Mouse (Mus musculus): ENCODE data around the gene Hlcs.

Hlcs gene

DNA sequence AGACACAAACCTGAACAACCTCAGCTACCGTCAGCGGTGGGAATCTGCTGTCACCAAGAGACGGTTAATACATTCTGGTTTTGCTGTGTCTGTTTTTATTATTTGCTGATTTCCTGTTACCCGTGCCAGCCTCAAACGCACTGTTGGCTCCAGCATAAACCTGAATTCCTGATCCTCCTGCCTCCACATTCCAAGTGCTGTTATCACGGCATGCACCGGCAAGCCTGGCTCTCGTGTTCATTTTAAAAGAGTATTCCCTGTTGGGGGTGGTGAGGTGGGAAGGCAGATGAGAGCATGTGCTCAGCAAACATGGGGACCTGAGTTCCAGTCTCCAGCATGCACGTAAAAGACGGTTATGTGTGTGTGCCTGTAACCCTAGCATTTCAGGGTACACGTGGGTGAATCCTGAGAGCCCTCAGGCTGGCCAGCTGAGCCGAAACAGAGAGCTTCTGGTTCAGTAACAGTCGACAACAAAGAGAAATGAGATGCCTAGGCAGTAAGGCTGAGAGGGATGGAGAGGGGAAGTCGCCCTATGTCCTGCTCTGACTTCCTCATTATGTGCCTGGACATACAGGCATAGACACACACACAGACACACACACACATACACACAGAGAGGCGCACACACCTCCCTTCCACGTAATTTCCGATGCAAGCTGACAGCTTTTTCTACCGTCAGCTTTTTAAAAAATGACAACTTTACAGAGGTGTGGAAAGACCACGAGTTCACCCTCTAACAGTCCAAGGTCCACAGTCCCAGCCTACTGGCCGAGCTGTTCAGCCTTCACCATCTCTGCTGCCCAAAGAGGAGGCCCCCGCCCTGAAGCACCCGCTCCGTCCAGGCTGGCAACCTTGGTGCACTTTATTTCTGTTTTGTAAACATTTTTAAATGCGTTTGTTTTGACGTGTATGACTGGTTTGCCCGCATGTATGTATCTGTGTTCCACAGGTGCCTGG is 107.6 kb downstream of the Hlcs start:
- no peak for DNase-seq (ENCODE audit: low read depth)

DNA sequence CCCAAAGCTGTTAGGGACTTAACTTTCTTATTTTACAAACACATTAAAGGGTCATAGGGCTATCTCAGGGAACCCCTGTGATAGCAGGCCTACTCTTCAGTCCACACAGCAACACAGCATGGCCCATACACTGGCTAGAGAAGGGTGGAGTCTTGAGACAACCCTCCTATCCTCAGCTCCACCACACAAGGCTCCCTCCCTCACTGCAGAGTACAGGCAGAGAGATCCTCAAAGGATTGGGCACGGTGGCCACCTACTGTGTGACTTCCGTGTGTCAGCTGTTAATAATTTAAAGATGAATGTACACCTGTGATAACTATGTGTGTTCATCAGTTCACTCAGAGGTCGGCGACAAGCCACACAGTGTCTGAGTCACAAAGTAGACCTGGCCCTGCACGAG is 112.0 kb downstream of the Hlcs start:
- DNase-seq (ENCODE audit: low read depth): no peak

DNA sequence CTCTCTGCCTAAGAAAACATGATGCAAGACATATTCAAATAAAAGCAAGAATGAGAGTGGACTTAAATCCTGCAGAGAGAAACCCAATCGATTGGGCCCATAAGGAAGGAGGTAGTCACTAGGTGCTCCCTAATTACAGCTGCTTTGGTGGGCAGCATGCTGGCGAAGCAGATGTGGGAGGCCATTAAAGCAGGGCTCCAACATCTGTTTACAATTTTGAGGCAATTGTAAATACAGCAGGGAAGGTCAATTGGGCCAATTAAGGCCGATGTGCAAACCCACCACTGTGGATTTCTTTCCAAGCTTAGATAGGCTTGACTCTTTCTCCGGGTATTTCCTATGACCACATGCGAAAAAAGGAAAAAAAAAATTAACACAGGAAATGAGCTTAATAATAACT is 117.5 kb downstream of the Hlcs start:
- no peak for DNase-seq (ENCODE audit: low read depth)

DNA sequence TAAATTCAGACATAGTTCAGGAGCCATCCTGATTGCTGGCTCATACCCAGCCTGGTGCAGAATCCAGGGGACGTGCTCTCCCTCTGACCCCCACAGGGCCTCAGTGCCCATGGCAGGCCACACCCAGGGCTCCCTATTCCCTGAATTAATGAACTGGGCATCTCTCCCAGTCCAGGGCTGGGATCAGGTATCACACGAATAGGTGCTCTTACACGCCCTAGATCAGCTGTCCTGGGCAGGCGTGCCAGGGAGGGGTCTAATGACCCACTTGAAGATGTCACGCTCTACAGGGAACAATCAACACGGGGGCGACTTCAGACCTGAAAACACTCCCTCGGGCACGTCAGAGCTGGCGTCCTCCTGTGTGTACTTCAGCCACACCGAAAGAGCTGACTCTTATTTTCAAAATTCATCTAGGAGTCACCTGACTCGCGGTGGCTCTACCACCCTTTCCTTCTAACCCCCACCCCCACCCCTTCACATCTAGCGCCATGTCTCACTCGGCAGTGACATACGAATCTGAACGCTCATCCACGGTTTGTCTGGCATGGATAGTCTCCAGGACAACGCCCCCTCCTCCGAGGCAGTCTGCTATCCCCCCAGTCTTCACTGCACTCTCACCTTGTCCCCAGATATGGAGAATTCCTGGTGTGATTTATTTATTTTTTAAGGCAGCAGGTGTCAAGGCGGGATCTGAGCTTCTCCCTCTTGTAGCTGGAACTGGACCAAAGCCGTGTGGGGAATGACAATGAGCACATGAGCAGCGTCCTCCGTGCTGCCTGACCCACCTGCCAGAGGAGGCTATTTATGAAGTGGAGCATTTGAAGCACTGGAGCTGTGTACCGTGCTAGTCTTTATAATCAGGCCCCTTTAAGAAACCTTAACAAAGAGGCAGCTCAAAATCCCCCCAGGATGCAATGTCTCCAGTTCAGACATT is 121.7 kb downstream of the Hlcs start:
- no peak for DNase-seq (ENCODE audit: low read depth)

DNA sequence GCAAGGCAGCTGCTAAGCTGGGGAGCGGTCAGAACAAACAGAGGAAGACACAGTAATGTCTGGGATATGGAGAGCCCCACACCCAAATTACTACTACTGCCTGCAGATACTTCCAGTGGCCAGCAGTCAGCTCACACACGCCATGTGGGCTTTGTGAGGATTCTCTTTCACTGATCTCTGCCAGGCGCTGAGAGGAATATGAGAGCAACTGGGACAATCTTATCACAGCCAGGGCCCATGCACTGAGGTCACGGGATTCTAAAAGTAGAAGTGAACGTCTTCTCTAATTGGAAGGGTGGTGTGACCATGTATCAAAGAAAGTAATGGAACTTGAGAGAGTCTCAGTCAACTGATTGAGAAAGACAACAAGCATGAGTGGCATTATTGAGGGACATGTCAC is 123.1 kb downstream of the Hlcs start:
- DNase-seq (ENCODE audit: low read depth): no peak

DNA sequence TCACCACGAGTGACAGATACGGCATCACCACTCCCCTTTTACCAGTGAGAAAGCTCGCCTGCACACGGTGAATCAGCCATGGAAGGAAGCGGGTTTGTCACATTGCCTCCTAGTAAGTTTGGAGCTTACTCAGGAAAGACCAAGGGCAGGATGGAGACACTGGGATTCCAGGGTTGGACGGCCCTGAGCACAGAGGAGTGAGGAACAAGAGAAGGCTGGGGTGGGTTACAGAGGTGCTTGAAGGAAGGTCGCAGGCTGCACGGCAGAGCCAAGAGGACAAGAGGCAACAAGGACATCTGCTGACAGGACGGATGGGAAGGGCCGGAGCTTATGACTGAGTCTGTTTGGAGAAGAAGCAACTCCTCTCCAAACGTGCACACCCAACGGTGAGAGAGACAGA is 126.8 kb downstream of the Hlcs start:
- no peak for DNase-seq (ENCODE audit: low read depth)

DNA sequence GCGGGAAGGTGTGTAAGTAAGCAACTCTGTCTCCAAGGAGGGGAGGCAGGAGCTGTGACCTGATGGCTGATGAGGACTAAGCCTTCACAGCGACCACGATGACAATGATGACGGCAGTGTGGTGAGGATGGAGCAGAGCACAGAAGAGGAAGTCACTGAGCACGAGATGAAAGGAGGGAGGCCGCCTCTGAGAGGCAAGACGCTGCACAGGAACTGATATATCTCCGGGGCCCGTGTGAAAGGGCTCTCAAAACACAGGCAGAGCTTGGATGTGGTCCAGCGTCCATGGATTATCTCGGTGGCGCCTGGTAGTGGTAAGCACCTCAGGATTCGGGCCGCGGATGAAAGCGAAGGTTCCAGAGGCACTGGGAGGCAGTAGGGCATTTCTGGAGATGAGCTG is 127.9 kb downstream of the Hlcs start:
- peak; percentile 89 for DNase-seq (ENCODE audit: low read depth)

DNA sequence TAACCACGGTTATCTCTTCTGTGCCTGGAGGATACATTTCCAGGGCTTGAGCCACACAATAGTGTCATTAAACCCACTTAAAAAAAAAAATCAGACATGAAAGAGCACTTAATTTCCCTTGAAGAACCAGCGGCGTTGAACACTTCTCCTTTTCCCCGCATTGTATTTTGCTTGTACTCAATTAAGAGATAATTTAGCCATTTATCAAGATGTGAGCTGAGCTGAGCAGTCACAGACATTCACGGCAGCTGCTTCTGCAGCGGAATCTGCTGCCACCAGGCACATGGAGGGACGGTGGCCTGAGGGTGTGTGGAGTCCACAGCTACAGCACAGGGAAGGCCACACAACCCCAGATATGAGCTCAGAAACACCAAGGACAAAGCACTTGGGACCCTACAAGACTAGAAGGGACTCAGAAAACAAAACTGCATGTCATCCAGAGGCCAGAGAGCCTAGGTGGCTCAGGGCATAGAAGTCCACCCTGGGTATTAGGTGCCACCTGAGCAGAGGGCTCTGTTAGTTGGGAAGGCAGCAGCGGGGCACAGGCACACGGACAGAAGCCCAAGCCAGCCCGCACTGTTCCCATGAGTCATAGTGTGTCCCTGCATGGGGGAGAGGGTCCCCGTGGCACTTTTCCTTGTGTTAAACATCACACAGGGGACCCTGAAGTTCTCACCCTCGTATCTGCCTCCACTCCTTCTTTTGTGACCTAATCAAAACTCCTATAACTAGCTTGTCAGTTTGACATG is 133.1 kb downstream of the Hlcs start:
- no peak for DNase-seq (ENCODE audit: low read depth)

DNA sequence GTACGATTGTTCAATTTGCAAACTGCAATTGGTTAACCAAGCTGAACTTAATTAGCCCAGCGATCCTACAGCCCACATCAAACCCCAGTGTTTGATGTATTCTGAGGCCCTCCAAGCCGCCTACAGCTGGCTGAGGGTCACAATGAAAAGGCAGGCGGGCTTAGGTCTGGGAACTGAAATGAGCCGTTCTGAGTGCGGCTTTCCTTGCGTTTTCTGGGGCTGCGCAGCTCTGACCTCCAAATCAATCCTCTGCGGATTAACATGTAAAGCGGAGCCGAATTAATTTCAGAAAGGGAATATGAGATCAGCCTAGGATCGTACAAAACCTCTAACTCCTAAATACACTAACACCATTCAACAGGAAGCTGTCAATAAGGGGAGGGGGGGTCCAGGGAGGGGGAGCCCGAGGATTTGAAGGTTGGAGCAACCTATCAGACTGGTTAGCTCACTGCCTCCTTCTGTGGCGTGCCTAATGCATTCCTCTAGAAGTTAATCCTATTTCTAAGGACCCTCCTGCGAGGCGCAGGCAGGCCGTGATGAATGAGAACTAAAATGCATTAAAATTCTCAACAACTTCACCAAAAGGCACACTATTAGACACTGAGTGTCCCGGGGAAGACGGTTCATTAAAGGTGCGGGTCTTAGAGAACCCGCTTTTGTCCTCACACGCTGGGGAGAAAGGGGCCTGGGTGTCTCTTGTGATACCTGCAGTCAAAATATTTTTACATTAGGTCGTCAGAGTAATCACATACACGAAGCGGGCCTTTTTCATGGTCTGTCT is 133.8 kb downstream of the Hlcs start:
- no peak for DNase-seq (ENCODE audit: low read depth)

DNA sequence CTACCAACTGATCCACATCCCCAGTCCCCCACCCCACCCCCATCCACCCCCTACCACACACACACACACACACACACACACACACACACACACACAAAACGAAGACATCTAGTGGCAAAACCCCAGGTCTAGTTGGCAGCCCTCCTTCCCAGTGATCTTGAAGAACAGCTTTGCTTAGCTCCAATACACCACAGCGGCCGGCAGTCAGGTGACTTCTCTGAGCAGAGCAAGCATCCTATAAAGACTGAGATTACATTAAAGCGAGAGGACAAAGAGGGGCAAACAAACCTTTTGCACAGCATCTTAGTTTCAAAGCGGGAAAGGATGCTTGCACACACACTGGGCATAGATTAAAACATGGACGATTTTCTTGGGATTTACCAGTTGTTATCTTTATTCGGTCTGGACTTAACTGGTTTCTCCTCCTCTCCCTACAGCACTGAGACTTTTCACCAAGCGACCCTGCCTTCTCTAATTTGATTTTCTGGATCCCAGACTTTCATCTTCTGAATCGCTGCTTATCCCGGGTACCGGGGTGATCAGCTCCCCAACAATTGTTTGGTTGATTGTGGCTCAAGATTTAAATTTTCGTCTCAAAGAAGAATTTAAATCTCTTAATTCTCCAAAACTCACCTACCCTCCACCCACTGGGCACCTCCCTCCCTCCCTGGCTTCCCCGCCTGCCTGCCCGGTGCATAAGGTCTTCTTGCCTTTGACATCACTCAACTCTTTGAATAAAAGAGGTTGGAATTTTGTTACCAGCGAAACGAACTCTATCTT is 134.7 kb downstream of the Hlcs start:
- no peak for DNase-seq (ENCODE audit: low read depth)

DNA sequence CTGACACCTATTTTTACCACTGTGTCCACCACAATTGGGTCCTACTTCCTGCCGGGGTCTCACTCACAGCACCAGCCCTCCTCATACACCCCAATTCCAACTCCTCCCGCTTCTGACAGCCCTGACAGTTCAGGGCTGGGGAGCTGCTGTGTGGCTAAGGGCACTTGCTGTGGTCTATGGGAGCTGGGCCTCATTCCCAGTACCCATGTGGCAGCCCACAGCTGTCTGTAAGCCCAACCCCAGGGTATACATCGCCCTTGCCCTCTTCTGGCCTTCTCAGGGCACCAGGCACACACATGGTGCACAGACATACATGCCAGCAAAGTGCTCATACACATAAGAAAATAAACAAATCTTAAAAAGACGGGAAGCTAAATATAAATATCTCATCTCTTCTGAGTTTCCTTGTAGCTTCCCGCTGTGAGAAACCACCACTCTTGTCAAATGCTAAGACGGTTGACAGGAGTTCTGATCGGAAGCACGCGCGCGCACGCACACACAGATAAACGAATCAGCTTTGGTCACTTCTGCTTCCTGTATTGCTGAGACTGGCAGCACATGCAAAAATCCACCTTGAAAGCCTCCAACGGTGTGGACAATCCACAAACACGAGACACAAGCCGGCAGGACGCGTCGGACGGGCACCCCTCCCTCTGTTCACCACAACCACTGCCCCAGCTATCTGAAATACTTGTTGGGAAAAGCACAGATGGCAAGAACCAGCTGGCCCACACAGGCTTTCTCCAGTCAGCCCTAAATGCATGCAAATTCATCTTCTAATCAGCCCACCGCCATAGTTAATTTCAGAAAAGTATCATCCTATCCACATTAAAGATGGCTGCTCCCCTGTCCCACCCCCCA is 136.1 kb downstream of the Hlcs start:
- DNase-seq (ENCODE audit: low read depth): no peak

DNA sequence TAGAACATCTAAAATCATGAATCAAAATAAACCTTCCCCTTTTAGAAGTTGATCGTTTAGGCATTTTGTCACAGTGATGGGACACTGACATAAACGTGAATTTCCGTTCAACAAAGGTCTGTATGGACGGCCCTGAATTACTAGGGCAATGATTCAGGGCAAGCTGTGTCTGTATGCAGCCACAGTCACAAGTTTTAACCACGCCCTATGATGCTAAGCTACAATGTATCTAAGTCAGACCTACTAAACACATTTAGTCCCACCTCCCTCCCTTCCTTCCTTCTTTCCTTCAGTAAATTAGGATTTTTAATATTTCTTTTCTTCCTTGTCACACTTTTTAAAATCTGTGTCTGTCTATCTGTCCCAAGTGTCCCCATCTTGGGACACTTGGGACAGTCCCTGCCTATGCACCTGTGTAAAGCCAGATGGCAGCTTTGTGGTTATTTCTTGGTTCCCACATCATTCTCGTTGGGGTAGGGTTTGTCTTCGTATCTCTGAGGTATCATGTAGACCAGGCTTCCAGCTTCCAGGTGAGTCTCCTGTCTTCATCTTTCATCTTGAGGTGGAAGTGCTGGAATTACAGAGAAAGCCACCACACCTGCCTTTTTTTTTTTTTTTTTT is 137.9 kb downstream of the Hlcs start:
- DNase-seq (ENCODE audit: low read depth): no peak

DNA sequence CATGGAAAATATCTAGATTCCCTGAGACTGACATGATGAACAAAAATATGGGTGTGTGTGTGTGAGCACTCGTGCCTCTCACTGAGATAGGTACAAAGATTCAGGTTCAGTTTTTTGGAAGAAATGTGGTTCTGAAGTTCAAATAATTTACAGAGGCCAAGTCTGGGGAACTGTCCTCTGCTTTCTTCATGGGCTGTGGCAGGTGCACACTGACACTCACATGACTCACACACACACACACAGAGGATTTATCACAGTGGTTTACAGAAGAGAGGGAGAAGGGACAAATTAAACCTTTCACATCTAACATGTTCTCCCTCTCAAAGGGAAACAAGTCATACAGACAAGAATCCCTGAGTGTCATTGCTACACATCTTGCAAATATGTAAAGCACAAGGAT is 140.0 kb downstream of the Hlcs start:
- no peak for DNase-seq (ENCODE audit: low read depth)

DNA sequence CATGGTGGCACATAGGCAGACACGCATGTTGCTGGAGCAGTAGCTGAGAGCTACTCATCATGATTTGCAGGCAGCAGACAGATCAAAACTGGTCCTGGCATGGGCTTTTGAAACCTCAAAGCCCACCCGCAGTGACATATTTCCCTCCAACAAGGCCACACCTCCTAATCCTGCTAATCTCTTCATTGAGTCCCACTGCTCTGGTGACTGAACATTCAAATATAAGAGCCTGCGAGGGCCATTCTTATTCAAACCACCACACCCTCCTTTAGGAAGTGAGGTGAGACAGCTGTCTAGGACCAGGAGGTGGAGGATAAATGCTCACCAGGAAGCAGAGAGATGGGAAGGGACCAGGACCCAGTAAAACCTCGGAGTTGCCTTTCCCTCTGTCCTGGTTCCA is 143.2 kb downstream of the Hlcs start:
- DNase-seq (ENCODE audit: low read depth): no peak

DNA sequence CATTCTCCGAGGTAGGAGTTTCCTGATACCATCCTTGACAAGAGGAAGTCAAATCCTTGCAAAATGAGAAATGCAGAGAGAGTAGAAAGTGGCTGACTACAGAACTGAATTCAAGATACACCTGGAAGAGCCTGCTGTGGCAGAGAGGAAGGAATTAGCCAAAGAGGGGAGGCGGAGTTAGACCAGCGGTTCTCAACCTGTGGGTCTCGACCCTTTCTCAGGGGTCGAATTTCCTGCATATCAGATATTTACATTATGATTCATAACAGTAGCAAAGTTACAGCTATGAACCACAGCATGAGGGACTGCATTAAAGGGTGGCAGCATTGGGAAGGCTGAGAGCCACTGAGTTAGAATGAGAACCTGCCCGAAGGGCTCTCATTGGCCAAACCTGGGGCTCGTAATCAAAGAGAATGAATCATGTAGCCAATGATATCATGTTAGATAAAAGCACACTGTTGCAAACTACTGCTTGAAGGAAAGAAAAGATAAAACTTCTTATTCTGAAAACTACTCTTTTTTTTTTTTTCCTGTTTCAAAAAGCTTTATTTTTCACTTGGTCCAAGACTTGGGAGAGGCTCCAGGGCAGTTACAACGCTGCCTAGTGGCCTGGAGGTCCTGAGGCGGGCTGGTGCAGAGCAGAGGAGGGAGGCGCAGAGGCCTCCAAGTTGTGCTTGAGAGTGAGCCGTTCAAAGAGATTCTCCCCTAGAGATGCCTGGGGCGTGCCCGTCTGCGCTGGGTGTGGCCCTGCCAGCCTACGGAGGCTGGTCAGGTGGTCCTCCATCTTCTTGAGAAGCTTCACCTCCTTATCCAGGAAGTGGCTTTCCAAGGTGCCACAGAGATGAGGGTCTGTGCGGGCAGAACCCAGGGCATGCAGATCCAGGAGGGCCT is 144.5 kb downstream of the Hlcs start:
- no peak for DNase-seq (ENCODE audit: low read depth)

DNA sequence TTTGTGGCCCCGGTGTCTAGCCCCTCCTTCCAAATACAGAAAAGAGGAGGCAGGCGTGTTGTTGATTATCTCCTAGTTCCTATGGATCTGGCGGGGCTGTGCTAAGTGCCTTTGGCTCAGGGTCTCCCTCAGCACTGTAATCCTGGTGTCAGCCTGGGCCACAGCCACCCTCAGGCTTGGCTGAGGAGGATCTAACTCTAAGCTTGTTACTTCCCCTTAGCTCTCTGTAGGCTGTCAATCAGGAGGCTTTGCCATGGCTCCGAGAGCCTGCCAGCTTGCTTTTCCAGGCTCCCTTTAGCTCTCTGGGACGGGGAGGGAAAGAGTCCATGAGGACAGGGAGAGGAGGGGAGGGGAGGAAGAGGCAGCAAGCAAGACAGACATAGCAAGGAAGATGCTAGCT is 148.4 kb downstream of the Hlcs start:
- DNase-seq (ENCODE audit: low read depth): no peak

DNA sequence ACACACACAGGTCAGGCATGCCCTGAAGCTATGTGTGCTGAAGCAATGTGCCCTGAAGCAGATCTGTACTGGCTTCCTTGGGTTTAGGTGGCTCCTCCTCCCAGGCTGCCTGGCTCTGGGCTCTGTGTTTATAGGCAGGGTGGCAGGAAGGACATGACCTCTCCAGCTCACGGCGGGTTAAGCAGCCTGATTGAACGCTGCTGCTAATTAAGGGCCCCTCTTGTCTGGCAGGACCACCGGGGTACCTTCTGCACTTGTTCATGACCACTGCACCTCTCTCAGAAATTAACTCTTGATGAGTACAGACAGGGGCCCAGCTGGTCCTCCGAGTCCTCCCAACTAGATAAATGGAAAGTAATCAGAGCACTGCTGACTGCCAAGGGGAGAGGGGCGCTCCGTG is 149.1 kb downstream of the Hlcs start:
- DNase-seq (ENCODE audit: low read depth): no peak

DNA sequence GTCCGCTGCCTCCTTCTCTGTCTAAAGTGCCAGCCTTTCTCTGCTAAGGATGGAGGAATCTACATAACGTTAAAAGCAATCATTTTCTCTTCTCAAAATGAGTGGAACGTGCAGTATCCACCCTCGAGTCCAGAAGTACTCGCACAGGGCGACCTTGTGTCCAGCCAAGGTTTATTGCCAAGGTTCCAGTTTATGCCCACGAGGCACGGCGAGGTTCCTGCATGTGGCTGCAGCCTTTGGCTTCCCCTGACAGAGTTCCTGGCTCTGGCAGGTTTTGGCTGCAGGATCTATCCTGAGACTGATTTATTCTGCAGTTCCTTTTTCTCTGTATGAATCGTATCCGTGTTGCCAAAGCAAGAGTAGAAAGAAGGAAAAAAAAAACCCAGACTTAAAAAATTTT is 150.3 kb downstream of the Hlcs start:
- DNase-seq (ENCODE audit: low read depth): no peak

All from naive thymus-derived CD4-positive, alpha-beta T cell, adult 2 months (primary cell).